Mouse (Mus musculus): Measurements from ENCODE around the gene Cdv3. TPM values are rescaled to one million over a fixed set of nuclear protein-coding genes. Genes with fewer than 3 reads are reported as not detected.

The Cdv3 gene
- polyA plus RNA-seq (2011; ENCODE audit: insufficient read length, low read depth, missing spikeins): 199 and 208 TPM in 2 replicates

GRCm38 (mm10) chr9:103365290-103366247 is at the start of gene Cdv3:
Gene Cdv3 (minus strand): TSS chr9:103365840.
- Histone ChIP-seq H3K27ac (ENCODE audit: insufficient read depth, low read length) (peak within 1 kb of the TSS; percentile 97), H3K4me1 (ENCODE audit: control insufficient read depth, insufficient read depth, low read length) (peaks cover 7% of the 10 kb centered on the region; the same call in 1 of the 2 replicates), H3K4me3 (ENCODE audit: insufficient read depth, low read length) (peak within 1 kb of the TSS; percentile 100)
- TF ChIP-seq CTCF (IDR thresholded peaks at IDR 0.05; ENCODE audit: borderline replicate concordance, insufficient read depth, low read length) (no peak), POLR2A (IDR thresholded peaks at IDR 0.05; ENCODE audit: low read depth, low read length) (peak; percentile 90)

- H3K4me3 ChIP-seq (ENCODE audit: insufficient read depth, low read length): no peak overlapping the region
- TF ChIP-seq POLR2A (IDR thresholded peaks at IDR 0.05; ENCODE audit: low read depth, low read length): no peak
- no peak for TF ChIP-seq CTCF (IDR thresholded peaks at IDR 0.05; ENCODE audit: borderline replicate concordance, insufficient read depth, low read length)
- H3K4me1 ChIP-seq (ENCODE audit: control insufficient read depth, insufficient read depth, low read length): no peaks in the 10 kb centered on the region; the same call in 1 of the 2 replicates
- H3K27ac ChIP-seq (ENCODE audit: insufficient read depth, low read length): no peak overlapping the region
Observed at GRCm38 (mm10) chr9:103413457-103413856, 47.8 kb upstream of the Cdv3 start.

GRCm38 (mm10) chr9:103409119-103409518 is 43.5 kb upstream of the Cdv3 start:
- Histone ChIP-seq H3K4me3 (ENCODE audit: insufficient read depth, low read length) (no peak overlapping the region), H3K27ac (ENCODE audit: insufficient read depth, low read length) (no peak overlapping the region), H3K4me1 (ENCODE audit: control insufficient read depth, insufficient read depth, low read length) (no peaks in the 10 kb centered on the region; the same call in 1 of the 2 replicates)
- TF ChIP-seq CTCF (IDR thresholded peaks at IDR 0.05; ENCODE audit: borderline replicate concordance, insufficient read depth, low read length) (no peak), POLR2A (IDR thresholded peaks at IDR 0.05; ENCODE audit: low read depth, low read length) (no peak)

- Histone ChIP-seq H3K27ac (ENCODE audit: insufficient read depth, low read length) (no peak overlapping the region), H3K4me3 (ENCODE audit: insufficient read depth, low read length) (no peak overlapping the region), H3K4me1 (ENCODE audit: control insufficient read depth, insufficient read depth, low read length) (no peaks in the 10 kb centered on the region; the same call in 1 of the 2 replicates)
- TF ChIP-seq POLR2A (IDR thresholded peaks at IDR 0.05; ENCODE audit: low read depth, low read length) (no peak), CTCF (IDR thresholded peaks at IDR 0.05; ENCODE audit: borderline replicate concordance, insufficient read depth, low read length) (no peak)
Observed at GRCm38 (mm10) chr9:103408136-103408777, 42.6 kb upstream of the Cdv3 start.

GRCm38 (mm10) chr9:103403331-103403973 is 37.8 kb upstream of the Cdv3 start:
- Histone ChIP-seq H3K4me3 (ENCODE audit: insufficient read depth, low read length) (no peak overlapping the region), H3K4me1 (ENCODE audit: control insufficient read depth, insufficient read depth, low read length) (no peaks in the 10 kb centered on the region; the same call in 1 of the 2 replicates), H3K27ac (ENCODE audit: insufficient read depth, low read length) (no peak overlapping the region)
- TF ChIP-seq POLR2A (IDR thresholded peaks at IDR 0.05; ENCODE audit: low read depth, low read length): no peak
- no peak for TF ChIP-seq CTCF (IDR thresholded peaks at IDR 0.05; ENCODE audit: borderline replicate concordance, insufficient read depth, low read length)

- no peak overlapping the region for H3K4me3 ChIP-seq (ENCODE audit: insufficient read depth, low read length)
- no peak overlapping the region for H3K27ac ChIP-seq (ENCODE audit: insufficient read depth, low read length)
Observed at GRCm38 (mm10) chr9:103398509-103399157, 33.0 kb upstream of the Cdv3 start.

GRCm38 (mm10) chr9:103393256-103393655 is 27.6 kb upstream of the Cdv3 start:
- Histone ChIP-seq H3K4me1 (ENCODE audit: control insufficient read depth, insufficient read depth, low read length) (no peaks in the 10 kb centered on the region), H3K27ac (ENCODE audit: insufficient read depth, low read length) (no peak overlapping the region), H3K4me3 (ENCODE audit: insufficient read depth, low read length) (no peak overlapping the region)
- TF ChIP-seq POLR2A (IDR thresholded peaks at IDR 0.05; ENCODE audit: low read depth, low read length) (no peak), CTCF (IDR thresholded peaks at IDR 0.05; ENCODE audit: borderline replicate concordance, insufficient read depth, low read length) (no peak)

More at GRCm38 (mm10) chr9:103398509-103399157, 33.0 kb upstream of the Cdv3 start:
- TF ChIP-seq CTCF (IDR thresholded peaks at IDR 0.05; ENCODE audit: borderline replicate concordance, insufficient read depth, low read length) (no peak), POLR2A (IDR thresholded peaks at IDR 0.05; ENCODE audit: low read depth, low read length) (no peak)
- H3K4me1 ChIP-seq (ENCODE audit: control insufficient read depth, insufficient read depth, low read length): no peaks in the 10 kb centered on the region; the same call in 1 of the 2 replicates

GRCm38 (mm10) chr9:103391796-103392372 is 26.2 kb upstream of the Cdv3 start:
- Histone ChIP-seq H3K27ac (ENCODE audit: insufficient read depth, low read length) (no peak overlapping the region), H3K4me1 (ENCODE audit: control insufficient read depth, insufficient read depth, low read length) (no peaks in the 10 kb centered on the region), H3K4me3 (ENCODE audit: insufficient read depth, low read length) (no peak overlapping the region)
- no peak for TF ChIP-seq POLR2A (IDR thresholded peaks at IDR 0.05; ENCODE audit: low read depth, low read length)
- TF ChIP-seq CTCF (IDR thresholded peaks at IDR 0.05; ENCODE audit: borderline replicate concordance, insufficient read depth, low read length): no peak

Measured in embryonic fibroblast, embryonic 13.5 days (primary cell).